Mouse (Mus musculus) c-Kit-positive CD71-positive TER-119-positive erythroid progenitor cells, embryonic 14.5 days (primary cell): ENCODE measurements around the gene Nagk.
"Not testable (repeated sequence)": the region's sequence is repeated elsewhere in the genome, so short reads cannot be mapped to it uniquely, and the experiment has no call there.

Experiments used
- DNase-seq: peaks from one replicate; pipeline ENCODE4 v3.0.0-alpha.2; 2013; ENCODE audit warnings: low spot score

Nagk gene

GRCm38 (mm10) chr6:83794760-83795296 lies at the start of gene Nagk:
Nagk (plus strand) TSS chr6:83794982.
- peak; percentile 88 for DNase-seq

GRCm38 (mm10) chr6:83745466-83745865 lies 49.3 kb upstream of the Nagk start:
- DNase-seq, result no peak

GRCm38 (mm10) chr6:83749286-83749685 lies 45.5 kb upstream of the Nagk start:
- no peak for DNase-seq

- DNase-seq, result peak; percentile 18
These were observed 44.6 kb upstream of the Nagk start for GRCm38 (mm10) chr6:83750171-83750684.

- DNase-seq, result no peak
These were observed 38.7 kb upstream of the Nagk start for GRCm38 (mm10) chr6:83756051-83756450.

- no peak for DNase-seq
These were observed 32.4 kb upstream of the Nagk start, which contains the start of gene Ankrd53 for GRCm38 (mm10) chr6:83762344-83762743. Ankrd53 (plus strand) TSS chr6:83762644.

- no peak for DNase-seq
These were observed 31.8 kb upstream of the Nagk start for GRCm38 (mm10) chr6:83762880-83763431.

GRCm38 (mm10) chr6:83766982-83767381 lies 27.8 kb upstream of the Nagk start:
- DNase-seq, result no peak

GRCm38 (mm10) chr6:83768485-83768884 lies 26.3 kb upstream of the Nagk start:
- DNase-seq, result no peak

- peak; percentile 30 for DNase-seq
These were observed 20.7 kb upstream of the Nagk start for GRCm38 (mm10) chr6:83774126-83774525.

GRCm38 (mm10) chr6:83774781-83775563 lies 19.8 kb upstream of the Nagk start:
- DNase-seq, result peak; percentile 34

GRCm38 (mm10) chr6:83775638-83776293 lies 19.0 kb upstream of the Nagk start, which contains the start of gene Tex261:
Tex261 (minus strand) TSS chr6:83775813.
- peak; percentile 79 for DNase-seq

GRCm38 (mm10) chr6:83778306-83778705 lies 16.5 kb upstream of the Nagk start:
- no peak for DNase-seq

GRCm38 (mm10) chr6:83779026-83779425 lies 15.8 kb upstream of the Nagk start:
- DNase-seq, result peak; percentile 34

- no peak for DNase-seq
These were observed 8.4 kb upstream of the Nagk start for GRCm38 (mm10) chr6:83786426-83786825.

- no peak for DNase-seq
These were observed 6.2 kb upstream of the Nagk start for GRCm38 (mm10) chr6:83788554-83788953.

- DNase-seq, result not testable (repeated sequence)
These were observed 4.2 kb upstream of the Nagk start for GRCm38 (mm10) chr6:83790533-83790932.

GRCm38 (mm10) chr6:83791251-83791890 lies 3.4 kb upstream of the Nagk start:
- DNase-seq, result no peak

- DNase-seq, result peak; percentile 24
These were observed 714 bp downstream of the Nagk start for GRCm38 (mm10) chr6:83795492-83795900.

- no peak for DNase-seq
These were observed 1.9 kb downstream of the Nagk start for GRCm38 (mm10) chr6:83796686-83797085.

- DNase-seq, result no peak
These were observed 7.3 kb downstream of the Nagk start for GRCm38 (mm10) chr6:83802033-83802432.

- DNase-seq, result no peak
These were observed 8.1 kb downstream of the Nagk start for GRCm38 (mm10) chr6:83802846-83803245.
